Mouse (Mus musculus) spleen, adult 12 weeks (tissue): ENCODE data around the gene Sdhaf3.
A peak's percentile ranks its signal among the peaks of the same experiment; 100 is the strongest.
"Not testable (repeated sequence)": the region's sequence is repeated elsewhere in the genome, so short reads cannot be mapped to it uniquely, and the experiment has no call there.

Source experiments
- DNase-seq: peaks from one replicate; pipeline ENCODE4 v3.0.0; 2022; ENCODE audit warnings: low spot score

Gene Sdhaf3

DNA sequence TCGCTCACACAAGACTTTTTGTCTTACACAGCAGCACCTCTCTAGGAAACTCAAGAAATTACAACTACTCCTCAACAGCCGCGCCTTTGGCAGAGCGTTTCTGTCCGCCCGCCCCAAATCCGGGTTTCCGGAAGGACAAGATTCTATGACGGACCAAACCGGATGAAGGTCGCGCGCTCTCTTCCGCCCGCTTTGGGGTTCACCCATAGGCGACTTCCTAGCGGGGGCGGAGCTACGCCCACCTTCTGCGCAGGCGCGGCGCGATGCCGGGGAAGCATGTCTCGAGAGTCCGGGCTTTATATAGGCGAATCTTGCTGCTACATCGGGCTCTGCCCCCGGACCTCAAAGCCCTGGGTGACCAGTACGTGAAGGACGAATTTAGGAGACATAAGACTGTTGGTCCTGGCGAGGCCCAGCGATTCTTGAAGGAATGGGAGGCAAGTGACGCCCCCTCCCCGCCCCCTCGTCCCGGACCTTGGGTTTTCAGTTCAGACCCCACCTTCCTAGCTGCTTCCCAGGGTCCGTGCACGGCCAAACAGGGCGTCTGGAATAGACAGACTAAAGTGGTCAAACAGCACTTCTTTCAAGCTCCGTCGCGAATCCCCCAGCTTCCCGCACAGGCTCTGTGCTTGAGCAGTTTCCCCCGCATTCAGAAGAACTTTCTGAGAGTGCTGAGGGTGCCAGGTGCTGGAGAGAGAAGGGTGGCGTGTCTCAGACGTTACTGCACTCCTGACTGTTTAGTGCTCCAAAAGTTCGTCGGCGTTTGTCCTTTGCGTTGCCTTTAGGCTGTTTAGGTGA lies at the start of gene Sdhaf3:
Gene Sdhaf3, plus strand, starts transcription at position 241 of the 798 bp plus-strand sequence.
- DNase-seq = peak; percentile 87

GRCm38 (mm10) chr6:6909586-6909985 lies 46.2 kb upstream of the Sdhaf3 start:
- DNase-seq = no peak

DNA sequence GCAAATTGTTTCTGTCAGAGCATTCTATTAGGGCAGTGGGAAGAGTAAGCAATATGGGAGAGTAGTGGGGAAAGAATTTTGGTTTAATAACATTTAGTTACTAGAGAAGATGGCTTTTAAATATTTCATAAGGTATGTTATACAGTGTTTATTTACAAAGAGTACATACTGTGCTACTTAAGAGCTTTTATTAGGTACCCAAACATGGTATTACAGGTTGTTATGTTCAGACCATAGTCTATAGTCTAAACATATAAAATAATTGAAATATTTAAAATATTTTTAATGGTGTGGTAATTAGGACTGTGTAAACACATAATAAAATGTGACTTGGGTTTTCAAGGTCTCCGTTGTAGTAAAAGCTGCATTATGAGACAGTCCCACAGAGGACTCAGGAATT lies 41.5 kb upstream of the Sdhaf3 start:
- DNase-seq = no peak

- DNase-seq = no peak
Measured at GRCm38 (mm10) chr6:6914849-6915525, 40.8 kb upstream of the Sdhaf3 start.

DNA sequence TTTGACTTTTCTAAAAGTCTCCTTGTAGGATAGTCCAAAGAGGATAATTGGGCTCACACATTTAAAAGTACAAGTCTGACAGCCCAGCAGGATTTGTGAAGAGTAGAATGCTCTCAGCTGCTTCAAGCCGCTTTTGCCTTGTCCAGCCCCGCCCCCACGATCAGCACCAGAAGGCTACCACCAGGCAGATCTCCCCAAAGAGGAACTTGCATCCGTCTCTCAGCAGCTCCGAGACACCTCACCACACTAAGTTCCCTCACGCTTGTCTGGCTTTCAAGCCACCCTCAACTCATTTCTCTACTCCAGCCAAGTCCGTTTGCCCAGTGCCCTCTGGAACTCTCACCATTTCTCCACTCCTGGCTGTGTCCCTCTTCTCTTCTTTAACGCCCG lies 40.3 kb upstream of the Sdhaf3 start:
- no peak for DNase-seq

DNA sequence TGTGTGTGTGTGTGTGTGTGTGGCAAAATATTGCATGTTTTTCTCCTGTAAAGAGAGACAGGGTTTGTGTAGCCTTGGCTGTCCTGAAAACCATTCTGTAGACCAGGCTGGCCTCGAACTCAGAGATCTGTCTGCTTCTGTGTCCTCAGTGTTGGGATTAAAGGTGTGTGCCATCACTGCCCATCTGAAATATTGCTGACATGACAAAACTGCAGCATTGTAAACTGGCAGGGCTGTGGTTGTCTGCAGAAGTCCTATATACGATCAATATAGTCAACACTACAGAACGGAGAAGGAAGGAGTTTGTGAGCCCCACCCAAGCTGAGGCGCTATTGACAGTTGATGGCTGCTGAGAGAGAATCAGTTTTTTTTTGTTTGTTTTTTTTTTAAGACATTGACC lies 38.5 kb upstream of the Sdhaf3 start:
- no peak for DNase-seq

GRCm38 (mm10) chr6:6925264-6925663 lies 30.5 kb upstream of the Sdhaf3 start:
- no peak for DNase-seq

DNA sequence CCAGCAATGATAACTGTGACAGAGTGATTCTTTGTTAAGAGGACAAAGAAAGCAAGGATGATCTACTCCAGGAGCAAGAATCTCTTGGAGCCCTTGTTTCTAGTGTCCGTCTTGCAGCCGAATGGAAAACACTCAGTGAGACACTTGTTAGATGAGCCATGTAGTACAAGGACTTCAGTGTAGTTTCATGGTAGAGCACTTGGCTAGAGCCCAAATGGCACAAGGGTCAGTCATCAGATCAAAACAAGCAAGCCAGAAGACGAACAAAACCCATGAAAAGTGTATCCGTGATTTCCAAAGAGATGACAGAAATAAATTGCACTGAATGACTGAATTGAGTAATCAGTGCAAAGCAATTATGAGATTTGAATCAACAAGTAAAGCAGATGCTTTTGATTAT lies 25.0 kb upstream of the Sdhaf3 start:
- DNase-seq = no peak

- no peak for DNase-seq
Measured at GRCm38 (mm10) chr6:6931507-6931906, 24.3 kb upstream of the Sdhaf3 start.

DNA sequence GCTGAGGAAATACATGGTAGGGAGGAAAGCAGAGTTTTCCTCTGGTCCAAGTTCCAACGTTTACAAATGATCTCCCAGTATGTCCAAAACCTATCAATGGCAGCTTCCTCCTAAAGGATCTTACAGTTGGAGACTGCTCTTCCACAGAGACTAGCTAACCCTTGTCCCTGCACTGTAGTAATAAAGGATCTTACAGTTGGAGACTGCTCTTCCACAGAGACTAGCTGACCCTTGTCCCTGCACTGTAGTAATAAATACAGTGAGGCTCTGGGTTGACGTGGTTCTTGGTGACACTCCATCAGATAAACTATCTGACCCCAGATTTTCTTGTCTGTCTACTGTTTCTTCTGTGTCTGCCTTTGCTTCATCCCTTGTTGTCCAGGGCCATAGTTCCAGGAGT lies 15.0 kb upstream of the Sdhaf3 start:
- no peak for DNase-seq

GRCm38 (mm10) chr6:6942813-6943212 lies 13.0 kb upstream of the Sdhaf3 start:
- no peak for DNase-seq

DNA sequence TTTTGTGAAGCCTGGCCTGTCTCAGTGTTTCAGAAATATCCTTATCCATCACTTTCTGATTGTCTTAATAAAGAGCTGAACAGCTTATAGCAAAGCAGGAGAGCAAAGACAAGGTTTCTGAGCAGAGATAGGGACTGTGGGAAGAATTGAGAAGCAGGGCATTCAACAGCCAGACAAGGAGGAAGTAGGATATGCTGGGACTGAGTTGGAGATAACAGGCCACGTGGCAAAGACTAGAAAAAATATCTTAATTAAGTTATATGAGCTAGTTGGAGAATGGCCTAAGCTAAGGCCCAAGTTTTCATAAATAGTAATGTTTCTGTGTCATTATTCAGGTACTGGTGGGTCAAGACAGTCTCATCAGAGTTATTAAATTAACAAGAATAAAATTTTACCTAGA lies 8.2 kb upstream of the Sdhaf3 start:
- no peak for DNase-seq

DNA sequence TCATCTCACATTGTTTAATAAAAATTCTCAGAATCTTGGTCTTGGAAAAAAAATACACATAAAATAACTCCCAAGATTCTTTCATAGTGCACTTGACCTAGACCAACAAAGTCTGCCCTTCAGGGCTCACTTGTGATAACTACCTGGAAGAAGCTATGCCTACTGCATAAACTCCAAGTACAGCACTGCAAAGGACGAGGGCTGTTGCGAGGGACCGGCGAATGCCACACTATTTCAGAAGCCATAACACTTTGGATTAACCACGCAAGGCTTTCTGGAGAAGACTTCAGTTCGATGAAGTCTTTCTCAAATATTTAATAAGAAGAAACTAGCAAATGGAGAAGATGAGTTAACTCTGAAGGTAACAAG lies 425 bp upstream of the Sdhaf3 start:
- DNase-seq = no peak

DNA sequence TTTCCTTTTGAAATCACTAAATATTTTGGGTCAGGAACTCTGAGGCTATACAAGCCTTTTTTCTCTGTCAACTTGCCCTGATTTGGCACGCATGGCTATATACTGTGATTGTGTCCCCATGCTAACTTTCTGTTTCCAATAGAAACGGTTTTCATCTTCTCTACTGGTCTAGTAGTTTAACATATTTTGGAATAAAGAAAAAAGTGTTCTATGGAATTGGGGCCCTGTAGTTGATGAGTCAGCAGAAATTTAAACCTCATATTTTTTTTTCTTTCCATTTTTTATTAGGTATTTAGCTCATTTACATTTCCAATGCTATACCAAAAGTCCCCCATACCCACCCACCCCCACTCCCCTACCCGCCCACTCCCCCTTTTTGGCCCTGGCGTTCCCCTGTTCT lies 3.4 kb downstream of the Sdhaf3 start:
- DNase-seq = not testable (repeated sequence)

DNA sequence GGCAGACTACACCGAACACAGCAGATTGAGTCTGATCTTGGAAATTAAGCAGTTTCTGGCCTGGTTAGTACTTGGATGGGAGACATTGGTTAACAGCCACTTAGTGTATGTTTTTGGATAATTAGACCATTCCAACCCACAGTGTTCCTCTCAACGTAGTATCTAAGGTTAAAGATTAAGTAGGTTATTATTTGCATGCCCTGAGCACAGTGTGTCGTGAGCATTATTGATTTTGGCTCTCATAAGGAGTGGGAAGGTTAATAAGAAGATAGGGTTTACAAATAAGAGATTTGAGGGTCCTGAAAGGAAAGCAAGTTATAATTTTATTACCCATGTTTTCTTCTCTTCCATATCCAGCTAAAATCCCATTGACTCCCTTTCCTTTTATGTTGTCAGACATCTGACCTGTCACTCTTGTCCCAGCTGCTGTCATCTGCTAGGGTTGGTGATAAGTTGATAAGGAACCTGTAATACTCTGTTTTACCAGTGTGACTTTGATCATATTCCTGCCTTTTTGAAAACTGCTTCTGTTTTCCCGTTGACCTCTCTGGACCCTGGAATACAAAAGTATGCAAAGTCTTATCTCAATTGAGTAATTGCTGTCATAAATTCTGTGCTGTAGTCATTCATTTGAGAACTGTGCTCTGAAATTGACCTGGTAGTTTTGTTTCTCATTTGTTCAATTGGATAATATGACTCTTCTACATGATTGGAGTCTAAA lies 41.6 kb downstream of the Sdhaf3 start:
- DNase-seq = no peak

DNA sequence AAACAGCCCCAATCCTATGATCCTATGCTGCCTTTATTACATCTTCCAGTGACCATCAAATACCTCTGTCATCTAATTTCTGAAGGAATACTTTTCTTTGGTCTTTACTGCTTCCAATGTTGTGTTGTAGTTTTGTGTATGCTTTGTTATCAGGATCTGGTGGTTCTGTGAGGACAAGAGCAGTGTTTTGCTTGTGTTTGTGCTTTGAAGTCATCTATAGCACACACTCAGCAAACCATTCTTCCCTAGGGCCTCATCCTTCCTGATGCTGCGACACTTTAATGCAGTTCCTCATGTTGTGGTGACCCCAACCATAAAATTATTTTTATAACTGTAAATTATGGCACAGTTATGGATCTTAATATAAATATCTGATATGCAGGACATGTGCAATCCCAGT lies 42.2 kb downstream of the Sdhaf3 start:
- DNase-seq = no peak

DNA sequence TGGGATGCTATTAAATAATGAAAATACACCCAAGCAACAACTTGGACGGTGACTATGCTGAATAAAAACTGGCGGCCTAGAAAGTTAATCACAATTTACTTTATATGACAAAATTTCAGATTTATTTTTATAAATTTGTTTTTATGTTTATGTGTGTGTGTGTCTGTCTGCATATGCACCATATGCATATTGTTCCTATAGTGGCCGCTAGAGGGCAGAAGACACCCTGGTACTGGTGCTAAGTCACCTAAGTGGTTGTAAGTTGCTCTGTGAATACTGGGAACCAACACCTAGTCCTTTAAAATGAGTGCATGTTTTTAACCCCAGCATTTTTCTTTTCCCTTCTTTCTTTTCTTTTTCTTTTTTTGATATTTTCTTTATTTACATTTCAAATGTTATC lies 43.2 kb downstream of the Sdhaf3 start:
- no peak for DNase-seq

- DNase-seq = no peak
Measured at GRCm38 (mm10) chr6:7003085-7003484, 47.3 kb downstream of the Sdhaf3 start.

- DNase-seq = no peak
Measured at GRCm38 (mm10) chr6:7004005-7004404, 48.2 kb downstream of the Sdhaf3 start.

GRCm38 (mm10) chr6:7038087-7038486 lies 82.3 kb downstream of the Sdhaf3 start:
- no peak for DNase-seq

DNA sequence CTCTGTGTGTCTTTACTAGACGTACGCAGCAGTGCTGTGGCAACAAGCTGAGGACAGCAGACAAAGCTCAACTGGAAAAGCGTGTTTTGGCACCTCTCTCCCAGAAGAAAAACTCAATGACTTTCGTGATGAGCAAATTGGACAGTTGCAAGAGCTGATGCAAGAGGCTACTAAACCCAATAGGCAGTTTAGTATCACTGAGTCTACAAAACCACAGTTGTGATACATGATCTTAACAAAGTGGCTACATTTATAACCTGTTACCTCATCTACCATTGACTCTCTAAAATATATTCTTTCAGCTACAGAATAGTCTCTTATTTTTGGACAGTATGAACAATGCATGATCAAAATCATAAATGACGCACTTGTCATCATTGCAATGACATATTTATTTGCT lies 83.0 kb downstream of the Sdhaf3 start:
- no peak for DNase-seq

- no peak for DNase-seq
Measured at GRCm38 (mm10) chr6:7041912-7042311, 86.1 kb downstream of the Sdhaf3 start.

GRCm38 (mm10) chr6:7062819-7063218 lies 107.0 kb downstream of the Sdhaf3 start:
- DNase-seq = no peak
